Mouse (Mus musculus) embryonic fibroblast, embryonic 13.5 days (primary cell): ENCODE results near the gene Spats1. TPM values are rescaled to one million over a fixed set of nuclear protein-coding genes. Genes with fewer than 3 reads are reported as not detected.
A peak's percentile ranks its signal among the peaks of the same experiment; 100 is the strongest.

Source experiments
- H3K27ac ChIP-seq: 2 replicates; pipeline ENCODE4 v1.5.1; 2012; ENCODE audit warnings: low read length, control low read depth, inconsistent platforms; ENCODE audit not compliant: insufficient read depth
- H3K4me1 ChIP-seq: 2 replicates; pipeline ENCODE4 v1.6.1; 2011; ENCODE audit warnings: low read length; ENCODE audit not compliant: control insufficient read depth, insufficient read depth
- H3K4me3 ChIP-seq: 2 replicates; pipeline ENCODE4 v1.5.1; 2011; ENCODE audit warnings: mild to moderate bottlenecking, control low read depth, low read length; ENCODE audit not compliant: insufficient read depth
- CTCF ChIP-seq: IDR thresholded peaks from 2 replicates; pipeline ENCODE4 v1.5.1; 2011; ENCODE audit warnings: mild to moderate bottlenecking, control low read depth, low read length, moderate library complexity, borderline replicate concordance; ENCODE audit not compliant: insufficient read depth
- POLR2A ChIP-seq: IDR thresholded peaks from 2 replicates; pipeline ENCODE4 v1.6.1; 2011; ENCODE audit warnings: low read depth, mild to moderate bottlenecking, control low read depth, low read length, moderate library complexity
- polyA plus RNA-seq: library from polyadenylated mRNA; stranded (reverse); fragments of >200 nt; gene quantifications from 2 replicates; pipeline ENCODE4 v1.2.4, GENCODE M21; 2011; ENCODE audit warnings: low read depth; ENCODE audit not compliant: missing spikeins, insufficient read length

The Spats1 gene
- polyA plus RNA-seq, 1 experiment = 0.58 TPM

DNA sequence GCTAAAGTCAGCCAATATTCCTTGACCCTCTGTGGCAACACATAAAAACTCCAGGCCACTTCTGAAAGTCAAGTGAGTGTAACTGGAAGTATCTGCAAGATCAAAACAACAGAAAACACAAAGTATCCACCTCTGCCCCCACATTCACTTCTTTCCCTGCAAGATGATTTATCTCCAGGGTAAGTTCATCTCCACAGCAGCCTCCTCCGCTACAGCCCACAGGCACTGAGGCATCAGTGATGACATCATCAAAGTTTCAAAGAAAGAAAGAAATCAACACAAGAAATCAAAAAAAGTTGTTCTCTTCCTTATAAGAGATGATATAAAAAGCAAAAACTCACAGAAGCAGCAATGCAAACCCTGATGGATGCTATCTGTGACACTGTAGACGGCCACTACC, 66.5 kb downstream of the Spats1 start:
- TF ChIP-seq CTCF = no peak
- no peak for TF ChIP-seq POLR2A
- peaks cover 3% of the 10 kb centered on the region; the same call in 1 of the 2 replicates for H3K4me1 ChIP-seq
- H3K27ac ChIP-seq = no peak overlapping the region
- H3K4me3 ChIP-seq = no peak overlapping the region

DNA sequence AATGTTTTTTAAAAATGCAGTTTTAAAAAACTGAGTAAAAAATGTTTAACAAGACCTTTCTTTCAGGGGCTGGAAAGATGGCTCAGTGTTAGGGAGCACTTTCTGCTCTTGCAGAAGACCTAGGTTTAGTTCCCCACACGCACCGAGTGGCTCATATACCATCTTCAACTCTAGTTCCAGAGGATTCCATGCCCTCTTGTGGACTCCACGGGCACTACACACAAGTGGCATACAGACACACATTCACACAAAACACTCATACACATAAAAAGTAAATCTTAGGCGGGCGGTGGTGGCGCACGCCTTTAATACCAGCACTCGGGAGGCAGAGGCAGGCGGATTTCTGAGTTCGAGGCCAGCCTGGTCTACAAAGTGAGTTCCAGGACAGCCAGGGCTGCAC, 68.9 kb downstream of the Spats1 start:
- Histone ChIP-seq H3K4me1 (peaks cover 11% of the 10 kb centered on the region), H3K27ac (no peak overlapping the region), H3K4me3 (no peak overlapping the region)
- TF ChIP-seq POLR2A (no peak), CTCF (no peak)

DNA sequence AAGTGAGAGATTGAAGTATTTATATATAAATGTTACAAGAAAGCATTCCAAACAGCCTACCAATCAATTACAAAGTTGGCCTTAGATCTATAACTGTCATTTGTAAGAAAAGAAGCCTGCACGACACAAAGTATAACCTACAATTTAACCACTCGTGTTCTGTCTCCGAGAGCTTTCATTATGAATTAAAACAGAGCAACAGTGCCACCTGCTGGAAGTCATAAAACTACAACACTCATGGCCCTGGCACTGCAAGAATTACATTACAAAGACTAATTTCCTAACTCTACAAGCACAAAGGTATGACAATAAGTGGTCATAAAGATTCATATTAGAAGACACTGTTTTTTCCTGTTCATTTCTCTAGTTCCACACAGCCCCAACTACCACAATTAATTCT, 72.0 kb downstream of the Spats1 start:
- peaks cover 23% of the 10 kb centered on the region for H3K4me1 ChIP-seq
- H3K4me3 ChIP-seq = no peak overlapping the region
- TF ChIP-seq CTCF = no peak
- TF ChIP-seq POLR2A = no peak
- peak overlapping the region; percentile 66; the same call in 1 of the 2 replicates for H3K27ac ChIP-seq

DNA sequence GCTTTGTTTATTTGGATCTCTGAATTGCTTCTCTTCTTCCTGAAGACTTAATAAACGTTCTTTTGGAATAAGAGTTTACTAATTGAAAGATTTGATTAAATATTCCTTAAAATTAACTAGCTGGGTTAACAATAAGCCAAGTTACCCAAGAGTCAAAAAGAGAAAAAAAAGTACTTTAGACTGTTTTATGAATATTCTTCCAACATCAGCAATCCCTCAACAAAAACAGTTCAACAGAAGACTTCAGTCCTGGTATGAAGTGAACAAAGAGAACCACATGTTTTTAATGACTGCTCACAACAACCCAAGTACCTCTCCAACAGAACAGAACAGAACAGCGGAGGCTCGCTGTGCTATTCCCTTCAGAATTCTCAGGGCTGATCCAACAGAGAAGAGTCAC, 72.6 kb downstream of the Spats1 start:
- TF ChIP-seq POLR2A (no peak), CTCF (no peak)
- Histone ChIP-seq H3K4me3 (no peak overlapping the region), H3K4me1 (peaks cover 23% of the 10 kb centered on the region), H3K27ac (peak overlapping the region; percentile 66)

DNA sequence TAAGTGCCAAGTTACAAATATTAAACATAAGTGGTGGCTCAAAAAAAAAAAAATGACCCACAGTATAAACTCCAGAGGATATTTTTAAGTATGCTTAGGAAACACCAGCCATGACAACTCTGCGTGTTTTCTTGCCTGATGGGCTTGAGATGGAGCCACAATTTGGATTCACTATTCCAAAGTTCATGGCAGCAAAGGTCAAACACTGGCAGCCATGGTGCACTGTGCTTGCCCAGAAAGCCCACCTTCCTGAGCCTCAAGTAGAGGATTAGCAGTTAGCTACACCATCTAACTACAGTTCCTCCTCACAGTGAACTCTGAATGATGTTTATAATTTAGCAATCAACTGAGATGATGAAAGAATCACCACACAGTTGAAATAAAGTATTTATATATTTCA, 73.1 kb downstream of the Spats1 start:
- Histone ChIP-seq H3K4me3 (no peak overlapping the region), H3K4me1 (peaks cover 23% of the 10 kb centered on the region), H3K27ac (no peak overlapping the region)
- no peak for TF ChIP-seq POLR2A
- no peak for TF ChIP-seq CTCF

DNA sequence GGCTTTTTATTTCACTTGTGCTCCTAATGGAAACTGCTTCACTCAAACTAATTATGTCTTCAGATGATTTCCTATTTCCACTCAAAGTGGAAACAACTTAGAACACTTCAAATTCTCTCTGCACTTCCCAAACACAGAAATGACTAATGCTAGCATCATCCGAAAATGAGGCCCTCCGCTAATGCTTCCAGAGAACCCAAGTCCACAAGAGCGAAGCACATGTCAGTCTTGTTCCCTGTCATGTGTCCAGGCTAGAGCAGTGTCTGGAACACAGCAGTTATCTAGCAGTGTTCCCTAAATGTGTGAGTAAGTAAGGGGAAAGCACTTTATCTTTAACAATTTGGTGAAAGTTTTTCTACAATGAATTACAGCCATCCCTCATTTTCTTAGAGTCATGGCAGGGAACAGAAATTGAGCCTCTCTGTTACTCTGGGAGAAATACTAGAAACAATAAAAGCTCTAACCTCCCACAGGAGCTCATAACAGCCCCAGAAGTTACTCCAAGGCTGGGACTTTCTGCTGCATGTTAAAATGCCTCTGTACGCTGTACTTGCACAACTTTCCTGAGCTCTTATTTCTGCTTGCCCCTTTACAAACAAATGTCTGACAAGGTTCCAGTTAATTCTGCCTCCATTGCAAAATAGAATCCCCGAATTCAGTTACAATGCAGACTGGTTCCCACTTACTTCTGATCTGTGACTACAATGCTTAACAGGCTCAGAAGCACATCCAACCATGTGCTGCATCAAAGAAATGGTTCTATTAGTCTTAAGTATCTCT, 73.9 kb downstream of the Spats1 start:
- peaks cover 23% of the 10 kb centered on the region for H3K4me1 ChIP-seq
- H3K4me3 ChIP-seq = no peak overlapping the region
- no peak for TF ChIP-seq CTCF
- TF ChIP-seq POLR2A = no peak
- peak overlapping the region; percentile 84 for H3K27ac ChIP-seq

DNA sequence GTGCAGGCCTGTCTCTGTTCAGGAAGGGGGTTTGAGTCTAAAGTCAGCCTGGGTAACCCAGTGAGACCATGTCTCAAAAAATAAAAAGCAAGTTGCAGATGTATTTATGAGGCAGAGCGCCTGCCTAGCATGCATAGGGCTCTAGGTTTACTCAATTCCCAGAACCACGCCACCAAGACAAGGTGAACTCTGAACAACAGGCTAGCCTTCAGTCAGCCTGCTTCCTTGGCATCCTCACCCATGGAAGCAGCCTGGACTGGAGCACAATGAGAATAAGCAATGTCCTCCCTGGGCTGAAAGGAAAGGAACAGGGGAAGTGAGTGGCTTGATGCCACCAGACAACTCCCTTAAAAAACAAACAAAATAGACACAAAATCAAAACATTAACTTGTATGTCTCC, 77.2 kb downstream of the Spats1 start:
- H3K4me1 ChIP-seq = peaks cover 20% of the 10 kb centered on the region
- H3K27ac ChIP-seq = no peak overlapping the region
- H3K4me3 ChIP-seq = no peak overlapping the region
- TF ChIP-seq CTCF = no peak
- TF ChIP-seq POLR2A = no peak

DNA sequence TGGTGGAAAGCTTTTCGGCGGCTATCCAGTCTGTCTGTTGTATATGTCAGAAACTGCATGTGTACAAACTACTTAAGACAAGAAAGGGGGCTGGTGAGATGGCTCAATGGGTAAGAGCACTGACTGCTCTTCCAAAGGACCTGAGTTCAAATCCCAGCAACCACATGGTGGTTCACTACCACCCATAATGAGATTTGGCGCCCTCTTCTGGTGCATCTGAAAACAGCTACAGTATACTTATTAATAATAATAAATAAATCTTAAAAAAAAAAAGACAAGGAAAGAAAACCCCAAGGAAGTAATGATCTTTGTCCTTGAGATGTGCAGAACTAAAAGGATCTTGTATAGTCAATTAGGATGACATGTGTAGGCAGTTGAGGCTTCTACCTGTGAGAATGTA, 77.7 kb downstream of the Spats1 start:
- TF ChIP-seq CTCF (no peak), POLR2A (no peak)
- H3K27ac ChIP-seq = no peak overlapping the region
- peaks cover 17% of the 10 kb centered on the region for H3K4me1 ChIP-seq
- no peak overlapping the region for H3K4me3 ChIP-seq

DNA sequence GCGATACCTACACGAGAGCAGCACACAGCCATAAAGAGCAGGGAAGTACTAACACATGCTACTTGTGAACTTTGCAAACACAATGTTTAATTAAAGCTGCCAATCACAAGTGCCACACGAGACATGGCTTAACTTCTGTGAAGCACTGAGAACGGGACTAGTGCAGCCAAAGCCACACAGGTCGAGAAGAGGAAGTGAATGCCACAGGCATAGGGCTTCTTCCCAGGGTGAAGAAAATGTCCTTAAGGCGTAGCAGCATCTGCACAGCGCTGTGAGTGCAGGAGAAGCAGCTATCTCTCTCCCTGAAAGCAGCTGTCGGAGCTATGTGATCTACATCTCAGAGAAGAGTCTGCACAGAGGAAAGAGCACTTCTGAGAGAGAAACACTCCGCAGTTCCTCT, 80.6 kb downstream of the Spats1 start:
- TF ChIP-seq CTCF = no peak
- TF ChIP-seq POLR2A = no peak
- Histone ChIP-seq H3K4me3 (no peak overlapping the region), H3K4me1 (no peaks in the 10 kb centered on the region), H3K27ac (no peak overlapping the region)

DNA sequence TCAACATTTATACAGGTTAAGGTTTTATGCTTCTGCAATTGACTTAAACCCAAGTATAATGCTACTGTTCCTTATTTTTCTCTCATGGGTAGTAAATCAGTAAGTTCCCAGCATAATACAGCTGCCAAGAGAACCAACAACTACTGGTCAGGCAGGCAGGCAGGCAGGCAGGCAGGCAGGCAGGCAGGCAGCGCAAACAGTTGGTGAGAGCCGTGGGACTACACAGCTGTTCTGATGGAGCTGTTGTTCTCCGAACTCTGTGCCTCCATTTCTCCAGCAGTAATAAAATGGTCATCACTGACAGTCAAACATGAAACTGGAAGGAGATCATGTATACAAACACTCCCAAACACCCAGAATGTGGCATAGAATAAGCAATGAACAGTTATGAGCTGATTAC, 81.5 kb downstream of the Spats1 start:
- no peak overlapping the region for H3K27ac ChIP-seq
- no peak for TF ChIP-seq CTCF
- TF ChIP-seq POLR2A = no peak

More for the DNA sequence above, 81.5 kb downstream of the Spats1 start:
- Histone ChIP-seq H3K4me1 (no peaks in the 10 kb centered on the region), H3K4me3 (no peak overlapping the region)

Other genes with a start within 250 kb of the Spats1 start
- gene Cdc5l, start 41.7 kb downstream of the Spats1 start, polyA plus RNA-seq = 38.6 and 52.1 TPM in 2 replicates
- gene Aars2, start 31.4 kb upstream of the Spats1 start, polyA plus RNA-seq = 6.7 and 7.3 TPM in 2 replicates
- not detected in 2 replicates for gene Tcte1, start 48.0 kb upstream of the Spats1 start, polyA plus RNA-seq
- gene Tmem151b, start 74.3 kb upstream of the Spats1 start, polyA plus RNA-seq = 0.47 and 0.81 TPM in 2 replicates
- 4.3 and 6.2 TPM in 2 replicates for gene Nfkbie, start 80.3 kb upstream of the Spats1 start, polyA plus RNA-seq
- gene Slc35b2, start 88.5 kb upstream of the Spats1 start, polyA plus RNA-seq = 61.1 and 65.3 TPM in 2 replicates
- 1,481 and 1,562 TPM in 2 replicates for gene Hsp90ab1, start 97.9 kb upstream of the Spats1 start, polyA plus RNA-seq
- 81.9 and 90.3 TPM in 2 replicates for gene Slc29a1, start 124.2 kb upstream of the Spats1 start, polyA plus RNA-seq
- not detected in 2 replicates for gene Mymx, start 126.7 kb upstream of the Spats1 start, polyA plus RNA-seq
- gene Capn11, start 183.9 kb upstream of the Spats1 start, polyA plus RNA-seq = not detected in 2 replicates
- 38.9 and 39.0 TPM in 2 replicates for gene Mrpl14, start 210.9 kb upstream of the Spats1 start, polyA plus RNA-seq
- 42.8 and 54.0 TPM in 2 replicates for gene Tmem63b, start 211.5 kb upstream of the Spats1 start, polyA plus RNA-seq